Mouse (Mus musculus) neural tube, embryonic 11.5 days (tissue): ENCODE data around the gene Cdkn1b. TPM values are rescaled to one million over a fixed set of nuclear protein-coding genes. Genes with fewer than 3 reads are reported as not detected.

ENCODE experiments used
- ATAC-seq: fragments of 200-750 bp; cut with Nextera tagmentation; 2 replicates; pipeline ENCODE4 v1.8.0; 2017; ENCODE audit warnings: moderate number of reproducible peaks, mild to moderate bottlenecking, moderate TSS enrichment, moderate library complexity; ENCODE audit not compliant: insufficient read depth, low FRiP score, low TSS enrichment
- DNase-seq: peaks from one replicate; pipeline ENCODE4 v3.0.0-alpha.2; 2015; ENCODE audit warnings: low spot score
- H3K27ac ChIP-seq: fragments of 300-500 bp; sonication (generic); 2 replicates; pipeline ENCODE4 v1.5.1; 2014; ENCODE audit warnings: low read depth, mild to moderate bottlenecking, low read length
- H3K27me3 ChIP-seq: fragments of 300-500 bp; sonication (generic); 2 replicates; pipeline ENCODE4 v1.6.1; 2014; ENCODE audit warnings: mild to moderate bottlenecking, low read length, mixed read lengths; ENCODE audit not compliant: control insufficient read depth, insufficient read depth
- H3K36me3 ChIP-seq: fragments of 300-500 bp; sonication (generic); 2 replicates; pipeline ENCODE4 v1.6.1; 2014; ENCODE audit warnings: mild to moderate bottlenecking, low read length, moderate library complexity, mixed read lengths; ENCODE audit not compliant: control insufficient read depth, insufficient read depth
- H3K4me1 ChIP-seq: fragments of 300-500 bp; sonication (generic); 2 replicates; pipeline ENCODE4 v1.6.1; 2014; ENCODE audit warnings: low read length, mixed read lengths; ENCODE audit not compliant: control insufficient read depth, insufficient read depth
- H3K4me2 ChIP-seq: fragments of 300-500 bp; sonication (generic); 2 replicates; pipeline ENCODE4 v1.6.1; 2014; ENCODE audit warnings: low read depth, mild to moderate bottlenecking, moderate library complexity
- H3K4me3 ChIP-seq: fragments of 300-500 bp; sonication (generic); 2 replicates; pipeline ENCODE4 v1.5.1; 2014; ENCODE audit warnings: low read depth, low read length
- H3K9ac ChIP-seq: fragments of 300-500 bp; sonication (generic); 2 replicates; pipeline ENCODE4 v1.6.1; 2014; ENCODE audit warnings: mild to moderate bottlenecking, low read length
- H3K9me3 ChIP-seq: fragments of 300-500 bp; sonication (generic); 2 replicates; pipeline ENCODE4 v1.6.1; 2016; ENCODE audit warnings: low read length; ENCODE audit not compliant: control insufficient read depth
- WGBS: fragments of 180-500 bp; shearing (Covaris S2); extraction: QIAGEN DNeasy Blood & Tissue Kit; methylation state at CpG from one replicate; pipeline ENCODE4 v1.1.7; 2014; 5-methylcytosine and 5-hydroxymethylcytosine counted together
- polyA plus RNA-seq: library from polyadenylated mRNA; unstranded; fragments of >200 nt; fragmentation: Nextera tagmentation; extraction: Ambion mirVana; gene quantifications from 2 replicates; pipeline ENCODE4 v1.2.1, GENCODE M21; 2014

Gene Cdkn1b
- polyA plus RNA-seq, 1 experiment from 2014 or later: 17.8 TPM

DNA sequence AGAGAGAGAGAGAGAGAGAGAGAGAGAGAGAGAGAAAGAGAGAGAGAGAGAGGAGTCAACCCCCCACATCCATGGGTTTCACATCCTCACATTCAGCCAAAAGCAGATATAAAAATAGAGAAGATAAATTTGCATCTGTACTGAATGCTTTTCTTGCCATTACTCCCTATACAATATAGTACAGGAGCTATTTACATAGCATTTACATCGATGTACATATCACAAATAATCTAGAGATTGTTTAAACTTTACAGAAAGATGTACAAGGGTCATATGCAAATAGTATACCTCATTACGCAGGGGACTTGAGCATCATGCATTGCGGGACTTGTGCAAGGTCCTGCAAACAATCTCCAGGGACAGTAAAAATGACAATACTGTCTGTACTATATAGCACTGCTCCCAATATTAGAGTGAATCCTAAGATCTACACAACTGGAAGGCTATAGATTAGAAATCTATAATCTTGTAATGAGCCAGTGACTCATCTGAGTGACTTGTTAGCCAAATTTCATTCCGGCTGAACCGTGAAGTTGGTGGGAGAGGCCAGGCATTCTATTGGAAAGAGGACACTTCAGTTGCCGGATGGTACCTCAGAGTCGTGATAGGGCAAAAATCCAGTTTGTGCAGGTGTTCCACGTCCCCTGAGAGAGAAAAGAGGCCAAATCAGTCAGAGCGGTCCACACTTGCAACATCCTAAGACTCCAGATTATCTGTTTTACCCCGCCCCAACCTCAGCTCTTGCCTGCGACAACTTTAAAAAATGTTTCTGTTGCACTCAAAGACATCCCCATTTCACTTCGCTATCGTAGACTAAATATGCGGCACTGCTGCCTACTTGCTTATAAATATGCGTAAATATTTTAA is 23.4 kb upstream of the Cdkn1b start:
- Histone ChIP-seq H3K4me3 (peak overlapping the region; percentile 54), H3K27me3 (no peaks in the 10 kb centered on the region), H3K9ac (peak overlapping the region; percentile 88), H3K4me2 (peak overlapping the region; percentile 49), H3K4me1 (peaks cover 6% of the 10 kb centered on the region; the same call in 1 of the 2 replicates), H3K27ac (no peak overlapping the region), H3K9me3 (no peaks in the 10 kb centered on the region), H3K36me3 (no peaks in the 10 kb centered on the region)
- WGBS: 61% methylated on average over 15 of the region's 15 CpGs
- no peak for DNase-seq
- no peak for ATAC-seq

DNA sequence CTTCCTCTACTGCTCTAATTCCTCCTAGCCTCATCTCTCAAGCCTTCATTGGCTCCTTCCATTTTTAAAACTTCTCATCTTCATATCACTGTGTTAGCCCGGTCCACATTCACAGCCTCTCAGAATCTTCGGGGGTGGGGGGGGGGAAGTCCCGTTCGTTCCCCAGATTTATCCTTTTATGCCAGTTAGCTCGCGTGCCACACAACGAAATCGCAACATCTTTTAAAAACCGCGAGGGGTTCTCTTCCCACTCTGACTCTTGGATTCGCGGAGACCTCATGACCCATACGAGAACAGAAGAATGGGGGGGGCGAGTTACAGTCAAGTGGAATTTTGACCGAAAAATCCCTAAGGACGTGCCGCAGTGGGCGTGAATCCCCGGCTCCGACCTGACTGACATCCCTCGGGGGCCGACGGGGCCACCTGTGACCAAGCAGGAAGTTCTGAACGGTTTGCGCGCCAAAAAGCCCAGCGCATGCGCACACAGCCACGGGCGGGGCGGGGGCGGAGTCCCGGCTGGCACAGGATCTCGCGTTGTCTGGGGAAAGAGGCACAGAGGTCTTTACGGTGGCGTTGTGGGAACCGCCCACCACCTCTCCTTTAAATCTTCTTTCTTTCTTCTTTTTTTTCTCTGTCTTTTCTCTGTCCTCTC is 22.6 kb upstream of the Cdkn1b start:
- WGBS: under 1% methylated on average over 38 of the region's 38 CpGs

DNA sequence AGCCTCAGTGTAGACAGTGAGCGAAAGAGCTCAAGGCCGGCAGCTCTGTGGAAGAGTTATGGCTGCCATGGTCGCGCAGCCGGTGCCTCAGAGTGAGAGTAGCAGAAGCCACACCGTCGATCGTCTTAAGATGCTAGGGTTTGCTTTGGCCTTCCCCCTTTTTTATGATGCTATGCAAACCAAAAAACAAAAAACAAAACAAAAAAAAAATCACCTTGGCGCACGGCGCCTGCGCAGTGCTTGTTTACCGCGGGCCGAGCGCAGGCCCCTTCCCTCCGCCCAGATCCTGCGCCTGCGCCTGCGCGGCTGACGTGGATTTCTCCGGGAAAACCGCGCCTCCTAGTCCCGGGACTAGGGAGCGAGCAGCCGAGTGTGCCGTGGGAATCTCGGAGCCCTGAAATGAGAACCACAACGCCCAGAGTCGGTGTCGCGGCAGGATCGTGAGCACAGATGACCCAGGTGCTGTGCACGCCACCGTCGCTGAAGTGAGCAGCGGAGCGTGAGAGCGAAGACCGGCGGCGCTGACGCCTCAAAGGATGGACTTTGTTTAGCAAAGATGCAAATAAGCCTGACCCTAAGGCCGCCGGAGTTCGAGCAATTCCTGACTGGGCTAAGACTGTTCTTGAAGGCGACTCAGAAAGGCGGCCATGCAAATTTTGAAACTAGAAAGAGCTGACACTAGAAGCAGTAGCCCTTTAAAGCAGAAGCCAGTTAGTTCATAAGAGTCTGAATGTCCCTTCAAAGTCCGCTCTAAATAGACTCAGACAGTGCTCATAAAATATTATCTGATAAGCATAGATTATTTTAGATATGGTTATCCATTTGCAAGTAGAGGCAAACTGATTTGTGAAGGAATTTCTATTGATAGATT is 21.9 kb upstream of the Cdkn1b start, which contains the start of gene Gpr19:
Gene Gpr19 (minus strand): TSS at position 484 of the 871 bp plus-strand sequence.
- peak; percentile 96 for DNase-seq
- peak within 1 kb of the TSS; percentile 54 for H3K4me3 ChIP-seq
- H3K9me3 ChIP-seq: no peaks in the 10 kb centered on the region
- peaks cover 6% of the 10 kb centered on the region; the same call in 1 of the 2 replicates for H3K4me1 ChIP-seq
- ATAC-seq: peak; percentile 89
- no peaks in the 10 kb centered on the region for H3K27me3 ChIP-seq
- H3K27ac ChIP-seq: peak within 1 kb of the TSS; percentile 99
- under 1% methylated on average over 51 of the region's 51 CpGs for WGBS
- peak within 1 kb of the TSS; percentile 88 for H3K9ac ChIP-seq
- peak within 1 kb of the TSS; percentile 49 for H3K4me2 ChIP-seq
- no peaks in the 10 kb centered on the region for H3K36me3 ChIP-seq

More for the DNA sequence above, 22.6 kb upstream of the Cdkn1b start:
- Histone ChIP-seq H3K9ac (peak overlapping the region; percentile 88), H3K27ac (peak overlapping the region; percentile 99), H3K36me3 (no peaks in the 10 kb centered on the region), H3K4me3 (peak overlapping the region; percentile 54), H3K4me2 (peak overlapping the region; percentile 49), H3K4me1 (peaks cover 6% of the 10 kb centered on the region; the same call in 1 of the 2 replicates), H3K9me3 (no peaks in the 10 kb centered on the region), H3K27me3 (no peaks in the 10 kb centered on the region)
- DNase-seq: peak; percentile 98
- peak; percentile 91 for ATAC-seq

DNA sequence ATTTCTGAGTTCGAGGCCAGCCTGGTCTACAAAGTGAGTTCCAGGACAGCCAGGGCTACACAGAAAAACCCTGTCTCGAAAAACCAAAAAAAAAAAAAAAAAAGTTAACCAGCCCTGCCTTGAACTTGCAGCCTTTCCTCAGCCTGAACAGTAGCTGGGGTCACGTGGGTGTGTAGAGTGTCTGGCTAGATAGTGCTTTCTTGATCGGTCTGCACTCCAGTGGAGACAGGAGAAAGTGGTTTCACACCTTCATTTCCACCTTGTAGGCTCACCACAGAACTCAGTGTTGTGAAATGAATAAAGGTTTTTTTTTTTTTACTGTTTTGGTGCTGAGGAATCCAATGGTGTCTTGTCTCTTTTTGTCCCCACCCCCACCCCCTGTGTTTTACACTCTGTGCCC is 16.8 kb upstream of the Cdkn1b start:
- no peak overlapping the region for H3K4me3 ChIP-seq
- DNase-seq: no peak

DNA sequence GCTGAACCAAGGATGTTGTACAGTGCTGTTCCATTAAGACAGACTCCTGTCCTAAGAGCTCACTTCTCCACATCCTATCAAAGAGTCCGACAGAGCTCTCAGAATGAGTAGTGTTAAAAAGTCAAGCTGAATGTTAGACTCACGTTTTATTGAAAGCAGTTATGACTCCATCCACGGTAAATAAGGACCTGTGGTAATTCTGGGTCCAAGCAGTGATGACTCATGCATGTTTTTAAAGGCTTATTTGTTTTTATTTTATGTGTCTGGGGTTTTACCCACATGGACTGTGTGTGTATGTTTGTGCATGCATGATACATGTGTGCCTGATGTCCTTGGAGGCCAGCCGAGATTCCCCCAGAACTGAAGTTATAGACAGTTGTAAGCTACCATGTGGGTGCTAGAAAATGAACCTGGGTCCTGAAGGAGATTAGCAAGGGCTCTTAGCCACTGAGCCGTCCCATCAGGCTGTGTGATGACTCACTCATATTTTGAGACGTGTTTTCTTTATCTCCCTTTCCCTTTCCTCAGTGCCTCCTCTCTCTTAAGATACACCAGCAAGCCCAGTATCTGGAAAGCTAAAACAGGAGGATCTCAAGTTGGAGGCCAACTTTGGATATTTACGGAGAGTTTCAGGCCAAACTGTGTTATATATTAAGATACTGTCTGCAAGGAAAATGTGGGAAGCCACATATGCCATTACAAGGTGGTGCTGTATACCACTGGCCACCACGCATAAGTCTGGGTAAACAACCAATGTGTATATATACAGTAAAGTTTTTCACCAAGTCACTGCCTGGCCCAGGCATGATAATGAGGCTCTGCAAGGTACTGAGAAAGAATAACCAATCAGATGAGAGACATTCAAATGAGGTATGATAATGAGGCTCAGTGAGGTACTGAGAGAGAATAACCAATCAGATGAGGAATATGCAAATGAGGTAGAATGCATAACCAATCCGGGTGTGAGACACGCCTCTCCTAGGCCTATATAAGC is 16.0 kb upstream of the Cdkn1b start:
- Histone ChIP-seq H3K27ac (no peak overlapping the region), H3K4me3 (no peak overlapping the region), H3K9ac (no peak overlapping the region), H3K9me3 (no peaks in the 10 kb centered on the region), H3K36me3 (no peaks in the 10 kb centered on the region), H3K27me3 (no peaks in the 10 kb centered on the region), H3K4me2 (no peak overlapping the region), H3K4me1 (no peaks in the 10 kb centered on the region)
- ATAC-seq (no peak), DNase-seq (no peak)
- 95% methylated on average over 10 of the region's 10 CpGs for WGBS

More for the DNA sequence above, 16.8 kb upstream of the Cdkn1b start:
- 82% methylated on average over 3 of the region's 4 CpGs for WGBS
- H3K4me2 ChIP-seq: no peak overlapping the region
- no peak for ATAC-seq
- no peak overlapping the region for H3K9ac ChIP-seq
- H3K9me3 ChIP-seq: no peaks in the 10 kb centered on the region
- H3K27me3 ChIP-seq: no peaks in the 10 kb centered on the region
- no peaks in the 10 kb centered on the region for H3K4me1 ChIP-seq
- no peak overlapping the region for H3K27ac ChIP-seq
- no peaks in the 10 kb centered on the region for H3K36me3 ChIP-seq

DNA sequence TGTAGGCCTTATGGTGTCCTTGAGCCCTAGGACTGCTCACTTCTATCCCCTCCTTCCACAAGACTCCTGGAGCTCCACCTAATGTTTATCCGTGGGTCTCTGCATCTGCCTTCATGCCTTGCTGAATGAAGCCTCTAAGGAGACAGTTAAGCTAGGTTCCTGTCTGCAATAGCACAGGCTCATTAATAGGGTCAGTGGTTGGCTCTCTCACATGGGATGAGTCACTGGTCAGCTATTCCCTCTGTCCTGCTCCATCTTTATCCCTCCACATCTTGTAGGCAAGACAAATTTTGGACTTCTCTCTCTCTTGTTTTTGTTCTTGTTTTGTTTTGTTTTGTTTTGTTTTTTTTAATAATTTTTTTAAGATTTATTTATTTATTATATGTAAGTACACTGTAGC is 14.4 kb upstream of the Cdkn1b start:
- no peak for DNase-seq
- ATAC-seq: no peak
- no peaks in the 10 kb centered on the region for H3K4me1 ChIP-seq
- no peak overlapping the region for H3K27ac ChIP-seq
- no peak overlapping the region for H3K4me3 ChIP-seq
- no peaks in the 10 kb centered on the region for H3K36me3 ChIP-seq
- H3K9me3 ChIP-seq: no peaks in the 10 kb centered on the region
- no peak overlapping the region for H3K9ac ChIP-seq
- H3K27me3 ChIP-seq: no peaks in the 10 kb centered on the region
- no peak overlapping the region for H3K4me2 ChIP-seq
- 83% methylated on average over 1 of the region's 1 CpGs for WGBS

DNA sequence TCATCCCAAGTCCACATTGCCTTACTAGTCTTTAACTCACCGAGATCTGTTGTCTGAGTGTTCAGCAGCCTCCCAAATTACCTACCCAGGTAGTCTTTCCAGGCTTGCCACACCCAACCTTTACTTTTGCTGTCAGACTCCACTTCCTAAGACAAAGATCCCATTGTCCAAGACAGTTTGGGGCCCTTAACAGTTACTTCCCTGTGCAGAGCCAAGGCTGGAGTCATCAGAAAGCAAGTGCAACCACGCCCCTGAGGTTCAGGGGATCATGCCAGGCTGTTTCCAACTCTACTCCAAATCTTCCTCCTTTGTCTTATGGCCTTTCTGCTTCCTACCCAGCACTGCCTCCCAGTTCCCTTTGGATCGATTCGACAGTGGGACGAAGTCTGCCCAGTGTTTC is 5.7 kb upstream of the Cdkn1b start:
- Histone ChIP-seq H3K9ac (no peak overlapping the region), H3K36me3 (no peaks in the 10 kb centered on the region), H3K4me3 (no peak overlapping the region), H3K4me1 (peaks cover 3% of the 10 kb centered on the region; the same call in 1 of the 2 replicates), H3K27me3 (no peaks in the 10 kb centered on the region), H3K9me3 (no peaks in the 10 kb centered on the region), H3K27ac (no peak overlapping the region), H3K4me2 (no peak overlapping the region)
- 85% methylated on average over 5 of the region's 5 CpGs for WGBS
- ATAC-seq: no peak
- DNase-seq: no peak
